Mouse (Mus musculus): ENCODE results near the gene C1qtnf1.
A peak's percentile ranks its signal among the peaks of the same experiment; 100 is the strongest.
"Not testable (repeated sequence)": the region's sequence is repeated elsewhere in the genome, so short reads cannot be mapped to it uniquely, and the experiment has no call there.

The C1qtnf1 gene

GRCm38 (mm10) chr11:118427986-118428385 is at the start of gene C1qtnf1:
Gene C1qtnf1 (plus strand): TSS chr11:118428203.
- no peak for DNase-seq (ENCODE audit: low read depth, low spot score)

- no peak for DNase-seq (ENCODE audit: low read depth, low spot score)
Measured at GRCm38 (mm10) chr11:118378656-118379055, 49.3 kb upstream of the C1qtnf1 start.

GRCm38 (mm10) chr11:118379251-118380009 is 48.6 kb upstream of the C1qtnf1 start:
- DNase-seq (ENCODE audit: low read depth, low spot score) = peak; percentile 79

- DNase-seq (ENCODE audit: low read depth, low spot score) = not testable (repeated sequence)
Measured at GRCm38 (mm10) chr11:118387816-118388215, 40.2 kb upstream of the C1qtnf1 start.

GRCm38 (mm10) chr11:118393991-118394390 is 34.0 kb upstream of the C1qtnf1 start:
- DNase-seq (ENCODE audit: low read depth, low spot score) = no peak

GRCm38 (mm10) chr11:118394538-118394937 is 33.5 kb upstream of the C1qtnf1 start:
- no peak for DNase-seq (ENCODE audit: low read depth, low spot score)

- DNase-seq (ENCODE audit: low read depth, low spot score) = no peak
Measured at GRCm38 (mm10) chr11:118397806-118398530, 30.0 kb upstream of the C1qtnf1 start.

GRCm38 (mm10) chr11:118399891-118400565 is 28.0 kb upstream of the C1qtnf1 start:
- DNase-seq (ENCODE audit: low read depth, low spot score) = no peak

- DNase-seq (ENCODE audit: low read depth, low spot score) = no peak
Measured at GRCm38 (mm10) chr11:118400566-118400936, 27.5 kb upstream of the C1qtnf1 start.

GRCm38 (mm10) chr11:118401195-118401594 is 26.8 kb upstream of the C1qtnf1 start:
- no peak for DNase-seq (ENCODE audit: low read depth, low spot score)

GRCm38 (mm10) chr11:118401760-118402280 is 26.2 kb upstream of the C1qtnf1 start, which contains the start of gene Lgals3bp:
Gene Lgals3bp (minus strand): TSS chr11:118402092.
- no peak for DNase-seq (ENCODE audit: low read depth, low spot score)

GRCm38 (mm10) chr11:118403183-118403582 is 24.8 kb upstream of the C1qtnf1 start:
- no peak for DNase-seq (ENCODE audit: low read depth, low spot score)

GRCm38 (mm10) chr11:118403951-118404899 is 23.8 kb upstream of the C1qtnf1 start:
- DNase-seq (ENCODE audit: low read depth, low spot score) = no peak

- no peak for DNase-seq (ENCODE audit: low read depth, low spot score)
Measured at GRCm38 (mm10) chr11:118405311-118405710, 22.7 kb upstream of the C1qtnf1 start.

GRCm38 (mm10) chr11:118406521-118406920 is 21.5 kb upstream of the C1qtnf1 start:
- no peak for DNase-seq (ENCODE audit: low read depth, low spot score)

- DNase-seq (ENCODE audit: low read depth, low spot score) = peak; percentile 53
Measured at GRCm38 (mm10) chr11:118407318-118407910, 20.6 kb upstream of the C1qtnf1 start.

GRCm38 (mm10) chr11:118408051-118408740 is 19.8 kb upstream of the C1qtnf1 start:
- DNase-seq (ENCODE audit: low read depth, low spot score) = no peak

- no peak for DNase-seq (ENCODE audit: low read depth, low spot score)
Measured at GRCm38 (mm10) chr11:118409106-118410072, 18.6 kb upstream of the C1qtnf1 start.

- no peak for DNase-seq (ENCODE audit: low read depth, low spot score)
Measured at GRCm38 (mm10) chr11:118410073-118410444, 17.9 kb upstream of the C1qtnf1 start.

Measured in R1 (cell line).